Mouse (Mus musculus): ENCODE measurements around the gene Cacna1c. TPM values are rescaled to one million over a fixed set of nuclear protein-coding genes. Genes with fewer than 3 reads are reported as not detected.

The Cacna1c gene
- polyA plus RNA-seq, 1 experiment from 2014 or later, result 4.0 TPM

DNA sequence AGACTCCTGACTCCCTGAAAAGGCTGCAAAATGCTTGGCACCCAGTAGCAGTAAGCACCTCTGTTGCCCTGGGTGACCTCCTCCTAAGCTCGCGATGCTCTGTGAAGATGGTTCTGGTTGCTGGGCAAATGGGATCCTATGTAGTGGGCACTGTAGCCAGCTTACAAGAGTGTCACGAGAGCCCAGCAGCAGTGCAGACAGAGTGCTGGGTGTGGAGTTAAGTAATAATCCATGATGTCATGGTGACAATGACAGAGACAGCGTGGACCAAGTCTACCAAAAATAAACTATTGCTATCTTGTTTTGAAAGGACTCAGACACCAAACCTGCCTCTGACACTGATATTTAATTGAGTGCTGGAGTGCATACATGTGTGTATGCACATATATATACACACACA lies 5.4 kb upstream of the Cacna1c start:
- 89% methylated on average over 4 of the region's 4 CpGs for WGBS
- Histone ChIP-seq H3K4me1 (no peaks in the 10 kb centered on the region), H3K27me3 (replicated peaks) (no peaks in the 10 kb centered on the region), H3K9ac (no peak overlapping the region), H3K27ac (no peak overlapping the region), H3K36me3 (0 out of 2 replicates have a peak, but pooled peaks cover 4% of the 10 kb centered on the region), H3K4me2 (no peak overlapping the region), H3K4me3 (replicated peaks) (no peak overlapping the region), H3K9me3 (no peaks in the 10 kb centered on the region)
- no peak for ATAC-seq (ENCODE audit: insufficient read depth, low FRiP score, low read depth)

DNA sequence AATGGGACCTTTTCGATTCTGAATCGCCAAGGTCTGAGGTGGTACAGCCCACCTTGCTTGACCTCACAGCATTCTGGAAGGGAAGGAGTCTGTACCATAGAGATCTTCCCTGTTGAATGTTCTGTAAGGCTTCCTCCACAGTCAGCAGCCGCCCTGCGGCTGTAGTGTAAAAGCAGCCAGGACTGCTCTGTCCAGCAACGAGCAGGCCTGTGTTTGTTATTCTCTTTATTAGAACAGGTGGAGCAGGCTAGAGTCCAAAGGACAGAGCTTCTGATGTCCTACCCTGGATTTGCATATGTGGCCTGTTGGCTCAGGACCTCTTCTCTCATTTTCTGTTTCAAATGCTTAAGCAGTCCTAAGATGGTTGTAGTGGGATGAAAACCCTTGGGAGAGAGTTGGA lies 4.1 kb upstream of the Cacna1c start:
- Histone ChIP-seq H3K27ac (no peak overlapping the region), H3K4me2 (no peak overlapping the region), H3K27me3 (replicated peaks) (no peaks in the 10 kb centered on the region), H3K36me3 (0 out of 2 replicates have a peak, but pooled peaks cover 4% of the 10 kb centered on the region), H3K4me3 (replicated peaks) (no peak overlapping the region), H3K4me1 (peaks cover 3% of the 10 kb centered on the region; the same call in 1 of the 2 replicates), H3K9me3 (no peaks in the 10 kb centered on the region), H3K9ac (no peak overlapping the region)
- ATAC-seq (ENCODE audit: insufficient read depth, low FRiP score, low read depth), result no peak; the same call in 1 of the 2 replicates
- WGBS, result 65% methylated on average over 5 of the region's 5 CpGs

DNA sequence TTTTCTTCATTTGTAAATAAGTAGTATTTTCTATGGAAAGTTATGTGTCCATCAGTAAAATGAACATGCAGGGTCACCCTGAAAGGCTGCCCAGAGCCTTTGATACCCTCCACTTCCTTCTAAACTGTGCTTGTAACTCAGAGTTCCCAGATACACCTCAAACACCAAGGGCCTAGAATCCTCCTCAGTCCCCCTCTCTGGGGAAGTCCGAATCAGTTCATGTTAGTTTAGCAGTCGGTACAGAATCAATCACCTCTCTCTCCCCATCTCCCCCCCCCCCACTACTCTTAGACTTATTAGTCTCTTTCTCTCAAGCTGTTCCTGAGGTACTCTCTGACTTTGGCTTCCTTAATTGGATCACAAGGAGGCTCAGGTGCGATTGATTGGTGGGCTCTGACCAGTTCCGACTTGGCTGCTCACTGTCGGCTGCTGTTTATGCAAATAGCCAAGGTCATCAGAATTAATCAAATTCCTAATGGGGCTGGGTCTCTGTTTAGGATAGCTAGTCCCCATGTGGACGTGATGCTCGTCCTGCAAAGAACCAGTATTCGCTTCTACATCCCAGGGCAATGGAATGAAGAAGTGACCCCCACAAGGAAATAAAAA lies 3.2 kb upstream of the Cacna1c start:
- Histone ChIP-seq H3K4me3 (replicated peaks) (no peak overlapping the region), H3K4me1 (peaks cover 3% of the 10 kb centered on the region; the same call in 1 of the 2 replicates), H3K9me3 (no peaks in the 10 kb centered on the region), H3K27me3 (replicated peaks) (no peaks in the 10 kb centered on the region), H3K4me2 (no peak overlapping the region), H3K27ac (no peak overlapping the region), H3K36me3 (0 out of 2 replicates have a peak, but pooled peaks cover 4% of the 10 kb centered on the region), H3K9ac (no peak overlapping the region)
- 51% methylated on average over 8 of the region's 8 CpGs for WGBS
- no peak for ATAC-seq (ENCODE audit: insufficient read depth, low FRiP score, low read depth)

DNA sequence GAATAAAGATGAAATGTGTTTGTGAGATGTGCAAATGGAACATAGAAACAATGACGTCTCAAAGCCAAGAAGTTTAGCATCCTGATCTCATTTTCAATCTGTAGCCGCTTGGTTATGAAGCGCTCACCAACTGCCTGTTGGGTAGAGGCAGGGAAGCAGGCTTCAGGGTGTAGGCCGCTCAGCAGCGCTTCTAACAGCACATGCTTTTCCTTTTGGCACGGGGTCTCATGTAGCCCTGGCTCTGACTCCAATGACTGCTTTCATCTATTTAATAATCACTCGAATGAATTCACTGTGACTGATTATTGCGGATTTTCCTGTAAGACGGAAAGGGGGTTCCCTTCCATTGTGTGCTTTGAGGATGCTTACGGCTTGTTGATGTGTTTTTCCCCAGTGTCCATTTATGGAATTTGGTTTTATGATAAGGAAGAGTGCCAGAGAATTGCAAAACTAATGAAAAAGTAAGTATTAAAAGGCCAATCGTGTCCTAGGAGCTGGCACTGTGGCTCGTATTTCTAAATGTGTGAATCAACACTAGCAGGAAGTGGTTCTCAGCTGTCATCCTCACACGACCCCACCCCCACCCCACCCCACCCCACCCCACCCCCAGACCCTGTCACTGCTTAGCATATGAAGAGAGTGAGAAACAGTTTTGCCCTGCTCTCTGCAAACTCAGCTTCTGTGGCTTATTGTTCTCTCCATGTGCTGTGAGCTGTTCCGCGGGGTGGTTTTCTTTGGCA lies 2.5 kb upstream of the Cacna1c start:
- no peaks in the 10 kb centered on the region for H3K27me3 ChIP-seq (replicated peaks)
- H3K4me3 ChIP-seq (replicated peaks), result no peak overlapping the region
- no peak for ATAC-seq (ENCODE audit: insufficient read depth, low FRiP score, low read depth)
- H3K4me1 ChIP-seq, result peaks cover 3% of the 10 kb centered on the region; the same call in 1 of the 2 replicates
- 0 out of 2 replicates have a peak, but pooled peaks cover 4% of the 10 kb centered on the region for H3K36me3 ChIP-seq
- H3K4me2 ChIP-seq, result no peak overlapping the region
- no peak overlapping the region for H3K27ac ChIP-seq
- 51% methylated on average over 15 of the region's 15 CpGs for WGBS
- H3K9ac ChIP-seq, result no peak overlapping the region
- H3K9me3 ChIP-seq, result no peaks in the 10 kb centered on the region

DNA sequence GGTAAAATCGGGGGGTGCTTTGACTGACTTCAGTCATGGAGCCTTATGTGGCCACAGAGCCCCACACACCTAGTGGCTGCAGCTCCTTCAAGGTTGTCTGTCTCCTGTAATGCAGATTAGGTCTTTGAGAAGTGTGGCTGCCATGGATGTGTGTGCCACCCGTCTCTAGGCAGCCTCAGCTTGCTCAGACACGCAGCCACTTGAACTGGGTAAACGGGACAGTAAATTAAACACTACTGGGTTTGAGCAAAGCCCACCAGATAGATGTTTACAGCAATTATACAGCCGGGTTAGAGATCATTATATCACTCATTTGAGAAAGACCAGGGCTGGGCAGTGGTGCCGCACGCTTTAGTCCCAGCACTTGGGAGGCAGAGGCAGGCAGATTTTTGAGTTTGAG lies 1.6 kb downstream of the Cacna1c start:
- H3K27ac ChIP-seq, result no peak overlapping the region
- no peak overlapping the region for H3K9ac ChIP-seq
- WGBS, result 64% methylated on average over 7 of the region's 7 CpGs
- no peaks in the 10 kb centered on the region for H3K27me3 ChIP-seq (replicated peaks)
- peaks cover 6% of the 10 kb centered on the region; the same call in 1 of the 2 replicates for H3K36me3 ChIP-seq
- no peak overlapping the region for H3K4me3 ChIP-seq (replicated peaks)
- no peak overlapping the region for H3K4me2 ChIP-seq
- ATAC-seq (ENCODE audit: insufficient read depth, low FRiP score, low read depth), result no peak
- no peaks in the 10 kb centered on the region for H3K9me3 ChIP-seq
- H3K4me1 ChIP-seq, result peaks cover 3% of the 10 kb centered on the region; the same call in 1 of the 2 replicates

DNA sequence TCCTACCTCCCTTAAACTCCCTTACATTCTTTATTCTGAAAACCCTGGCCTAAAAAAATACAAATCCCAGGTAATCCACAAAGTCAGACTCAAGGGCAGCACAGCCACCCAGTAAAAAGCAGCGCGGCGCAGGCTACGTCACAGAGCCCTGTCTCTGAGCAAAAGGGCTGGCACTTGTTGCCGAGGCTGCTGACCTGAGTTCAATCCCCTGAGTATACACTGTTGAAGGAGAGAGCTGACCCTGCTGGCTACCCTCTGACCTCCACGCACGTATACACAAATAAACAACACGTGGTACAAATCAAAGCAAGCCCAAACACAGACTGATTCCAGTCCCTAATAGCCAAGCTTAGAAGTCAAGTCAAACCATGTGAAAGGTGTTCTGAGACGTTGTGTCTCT lies 2.1 kb downstream of the Cacna1c start:
- Histone ChIP-seq H3K27me3 (replicated peaks) (no peaks in the 10 kb centered on the region), H3K4me3 (replicated peaks) (no peak overlapping the region), H3K9me3 (no peaks in the 10 kb centered on the region), H3K9ac (no peak overlapping the region), H3K4me1 (peaks cover 3% of the 10 kb centered on the region; the same call in 1 of the 2 replicates), H3K36me3 (peaks cover 8% of the 10 kb centered on the region; the same call in 1 of the 2 replicates), H3K4me2 (no peak overlapping the region), H3K27ac (0 out of 2 replicates have a peak overlapping the region, but pooled peaks have one; percentile 44)
- ATAC-seq (ENCODE audit: insufficient read depth, low FRiP score, low read depth), result no peak
- 62% methylated on average over 9 of the region's 9 CpGs for WGBS

DNA sequence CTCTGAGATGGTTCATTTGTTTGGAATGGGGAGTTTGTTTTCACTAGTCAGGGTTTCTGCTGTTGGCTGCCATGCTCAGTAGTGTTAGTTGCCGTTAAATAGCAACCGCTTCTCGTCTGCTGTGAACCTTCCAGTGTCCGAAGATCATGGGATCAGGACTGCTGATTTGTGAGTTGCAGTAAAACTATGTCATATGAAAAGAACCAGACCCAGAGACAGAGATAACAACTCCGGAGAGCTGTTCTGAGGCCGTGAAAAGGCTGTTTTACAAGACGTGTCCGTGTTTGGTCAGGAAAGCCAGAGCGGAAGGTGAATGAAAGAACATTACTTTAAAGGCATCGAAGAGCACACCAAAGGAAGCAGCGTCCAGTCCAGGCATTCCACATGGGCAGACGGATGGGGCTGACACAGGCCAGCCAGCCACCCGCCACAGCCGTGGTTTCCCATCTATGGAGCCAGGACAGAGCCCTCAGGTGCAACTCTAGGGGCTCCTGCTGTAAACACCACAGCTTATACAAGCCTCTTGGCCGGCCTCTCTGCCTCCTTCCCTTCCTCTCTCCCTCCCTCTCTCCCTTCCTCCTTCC lies 2.6 kb downstream of the Cacna1c start:
- peak overlapping the region; percentile 44; the same call in 1 of the 2 replicates for H3K27ac ChIP-seq
- WGBS, result 63% methylated on average over 15 of the region's 15 CpGs
- H3K27me3 ChIP-seq (replicated peaks), result no peaks in the 10 kb centered on the region
- H3K4me1 ChIP-seq, result peaks cover 3% of the 10 kb centered on the region; the same call in 1 of the 2 replicates
- no peaks in the 10 kb centered on the region for H3K9me3 ChIP-seq
- H3K9ac ChIP-seq, result no peak overlapping the region
- ATAC-seq (ENCODE audit: insufficient read depth, low FRiP score, low read depth), result no peak
- no peak overlapping the region for H3K4me2 ChIP-seq
- H3K36me3 ChIP-seq, result peaks cover 8% of the 10 kb centered on the region; the same call in 1 of the 2 replicates
- no peak overlapping the region for H3K4me3 ChIP-seq (replicated peaks)

DNA sequence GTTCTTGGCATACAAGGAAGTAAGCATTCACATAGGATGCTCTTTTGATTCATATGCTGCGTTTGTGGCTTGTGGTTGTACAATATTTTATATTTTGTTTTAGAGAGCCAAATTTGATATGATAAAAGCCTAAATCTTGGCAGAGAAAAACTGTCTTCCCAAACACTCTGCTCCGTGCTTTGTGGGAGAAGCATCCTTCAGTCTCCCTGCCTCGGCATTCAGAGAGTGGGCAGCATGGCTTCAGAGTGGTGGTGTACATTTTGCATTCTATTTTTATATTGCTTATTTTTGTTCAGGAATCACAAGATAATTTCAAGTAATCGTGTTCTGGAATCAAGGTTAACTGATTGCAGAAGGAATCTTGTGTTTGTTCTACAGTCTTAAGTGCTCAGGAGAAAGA lies 4.7 kb downstream of the Cacna1c start:
- H3K4me3 ChIP-seq (replicated peaks), result no peak overlapping the region
- 77% methylated on average over 4 of the region's 4 CpGs for WGBS
- H3K27ac ChIP-seq, result no peak overlapping the region
- peaks cover 8% of the 10 kb centered on the region; the same call in 1 of the 2 replicates for H3K36me3 ChIP-seq
- H3K9me3 ChIP-seq, result no peaks in the 10 kb centered on the region
- no peak overlapping the region for H3K9ac ChIP-seq
- peaks cover 3% of the 10 kb centered on the region; the same call in 1 of the 2 replicates for H3K4me1 ChIP-seq
- ATAC-seq (ENCODE audit: insufficient read depth, low FRiP score, low read depth), result no peak
- no peak overlapping the region for H3K4me2 ChIP-seq
- H3K27me3 ChIP-seq (replicated peaks), result no peaks in the 10 kb centered on the region

DNA sequence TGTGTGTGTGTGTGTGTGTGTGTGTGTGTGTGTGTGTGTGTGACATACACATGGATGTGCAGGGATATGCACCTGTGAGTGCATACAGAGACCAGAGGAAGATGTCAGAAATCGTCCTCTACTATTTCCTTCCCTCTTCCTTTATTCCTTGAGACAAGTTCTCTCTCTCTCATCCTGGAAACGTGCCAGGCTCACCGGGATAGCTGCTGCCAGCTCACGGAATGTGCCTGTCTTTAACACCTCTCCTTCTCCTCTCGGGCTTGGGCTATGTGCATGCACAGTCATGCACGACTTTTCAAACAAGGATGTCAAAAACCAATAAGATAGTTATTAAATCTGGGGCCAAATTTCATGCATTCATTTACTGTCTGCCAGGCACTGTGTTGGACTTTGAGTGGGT lies 8.6 kb downstream of the Cacna1c start:
- H3K27me3 ChIP-seq (replicated peaks), result no peaks in the 10 kb centered on the region
- H3K4me3 ChIP-seq (replicated peaks), result no peak overlapping the region
- ATAC-seq (ENCODE audit: insufficient read depth, low FRiP score, low read depth), result no peak
- no peak overlapping the region for H3K4me2 ChIP-seq
- no peaks in the 10 kb centered on the region for H3K9me3 ChIP-seq
- no peak overlapping the region for H3K27ac ChIP-seq
- H3K4me1 ChIP-seq, result 0 out of 2 replicates have a peak, but pooled peaks cover 3% of the 10 kb centered on the region
- H3K36me3 ChIP-seq, result peaks cover 9% of the 10 kb centered on the region
- no peak overlapping the region for H3K9ac ChIP-seq
- WGBS, result 72% methylated on average over 6 of the region's 6 CpGs

DNA sequence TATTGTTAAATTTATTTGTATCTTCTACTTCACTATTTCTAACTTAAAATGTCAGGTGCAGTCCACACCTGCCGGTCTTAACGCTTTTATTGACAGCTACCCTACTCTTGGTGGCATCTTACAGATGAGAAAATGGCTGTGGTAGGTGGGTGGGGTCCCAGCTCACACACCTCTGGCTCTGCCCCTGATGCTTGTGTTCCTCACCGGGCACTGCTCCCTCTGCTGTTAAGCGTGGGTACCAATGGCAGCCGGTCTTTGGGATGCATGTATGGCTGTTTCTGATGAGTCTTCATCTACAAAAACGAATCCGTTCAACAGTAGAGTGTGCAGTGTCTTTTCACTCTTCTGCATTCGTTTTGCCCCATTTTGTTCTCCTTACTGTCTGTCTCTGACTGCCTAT lies 9.6 kb downstream of the Cacna1c start:
- Histone ChIP-seq H3K9ac (no peak overlapping the region), H3K4me3 (replicated peaks) (no peak overlapping the region), H3K4me1 (0 out of 2 replicates have a peak, but pooled peaks cover 3% of the 10 kb centered on the region), H3K27me3 (replicated peaks) (no peaks in the 10 kb centered on the region), H3K27ac (no peak overlapping the region), H3K9me3 (no peaks in the 10 kb centered on the region), H3K36me3 (peaks cover 7% of the 10 kb centered on the region; the same call in 1 of the 2 replicates), H3K4me2 (no peak overlapping the region)
- ATAC-seq (ENCODE audit: insufficient read depth, low FRiP score, low read depth), result no peak
- WGBS, result 61% methylated on average over 8 of the region's 8 CpGs

DNA sequence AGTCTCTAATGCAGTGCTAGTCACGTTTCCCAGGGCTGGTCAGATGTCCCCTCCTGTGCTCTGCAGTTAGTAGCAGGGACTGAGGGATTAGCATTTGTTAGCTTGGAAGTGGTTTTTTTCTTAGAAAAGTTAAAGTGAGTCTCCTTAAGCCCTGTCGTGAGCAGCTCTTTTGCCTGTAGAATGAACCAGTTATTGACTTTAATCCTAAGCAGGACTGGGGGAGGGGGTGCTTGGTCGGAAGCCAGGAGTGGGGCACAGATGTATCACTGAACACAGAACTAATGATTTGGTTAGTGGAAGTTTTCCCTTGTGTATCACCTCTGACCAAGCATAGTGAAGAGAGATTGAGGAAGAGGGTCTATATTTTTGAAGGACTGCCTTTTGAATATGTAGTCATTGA lies 12.4 kb downstream of the Cacna1c start:
- ATAC-seq (ENCODE audit: insufficient read depth, low FRiP score, low read depth), result no peak
- no peak overlapping the region for H3K9ac ChIP-seq
- H3K36me3 ChIP-seq, result peaks cover 5% of the 10 kb centered on the region; the same call in 1 of the 2 replicates
- no peaks in the 10 kb centered on the region for H3K9me3 ChIP-seq
- H3K4me2 ChIP-seq, result no peak overlapping the region
- 52% methylated on average over 3 of the region's 3 CpGs for WGBS
- no peak overlapping the region for H3K27ac ChIP-seq
- H3K27me3 ChIP-seq (replicated peaks), result no peaks in the 10 kb centered on the region
- H3K4me1 ChIP-seq, result 0 out of 2 replicates have a peak, but pooled peaks cover 3% of the 10 kb centered on the region
- no peak overlapping the region for H3K4me3 ChIP-seq (replicated peaks)

DNA sequence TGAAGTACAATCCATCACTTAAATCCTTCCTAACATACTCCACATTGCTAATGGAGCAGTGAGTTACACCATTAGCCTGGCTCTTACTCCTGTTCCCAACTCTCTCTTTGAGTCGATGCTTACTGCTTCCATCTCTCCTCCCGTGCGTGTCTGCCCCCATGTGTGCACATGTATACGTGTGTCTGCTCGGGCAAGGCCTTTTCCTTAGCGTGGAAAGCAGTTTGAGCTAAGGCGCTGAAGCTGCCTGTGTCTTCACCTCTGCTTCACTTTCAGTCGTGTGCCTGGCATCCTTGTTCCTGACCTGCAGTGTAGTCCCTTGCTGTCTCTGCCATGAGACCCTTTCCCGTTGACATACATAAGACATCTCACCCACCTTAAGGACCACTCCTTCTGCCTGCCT lies 14.0 kb downstream of the Cacna1c start:
- Histone ChIP-seq H3K4me1 (0 out of 2 replicates have a peak, but pooled peaks cover 3% of the 10 kb centered on the region), H3K4me3 (replicated peaks) (no peak overlapping the region), H3K27ac (no peak overlapping the region), H3K27me3 (replicated peaks) (no peaks in the 10 kb centered on the region), H3K9me3 (no peaks in the 10 kb centered on the region), H3K9ac (no peak overlapping the region), H3K36me3 (peaks cover 5% of the 10 kb centered on the region; the same call in 1 of the 2 replicates), H3K4me2 (no peak overlapping the region)
- ATAC-seq (ENCODE audit: insufficient read depth, low FRiP score, low read depth), result no peak
- 82% methylated on average over 9 of the region's 9 CpGs for WGBS

All from stomach, embryonic 15.5 days (tissue).